Mouse (Mus musculus) bone marrow, adult 2 months (tissue): ENCODE results near the gene Med17.

Experiments
- CTCF ChIP-seq: fragments of 200-500 bp; IDR thresholded peaks from 2 replicates; pipeline ENCODE4 v1.5.1; 2011; ENCODE audit warnings: low read length, control low read depth; ENCODE audit not compliant: control insufficient read depth, insufficient read depth
- POLR2A ChIP-seq: fragments of 200-500 bp; IDR thresholded peaks from 2 replicates; pipeline ENCODE4 v1.6.1; 2011; ENCODE audit warnings: low read depth, mild to moderate bottlenecking, control low read depth, low read length, borderline replicate concordance; ENCODE audit not compliant: control insufficient read depth

DNA sequence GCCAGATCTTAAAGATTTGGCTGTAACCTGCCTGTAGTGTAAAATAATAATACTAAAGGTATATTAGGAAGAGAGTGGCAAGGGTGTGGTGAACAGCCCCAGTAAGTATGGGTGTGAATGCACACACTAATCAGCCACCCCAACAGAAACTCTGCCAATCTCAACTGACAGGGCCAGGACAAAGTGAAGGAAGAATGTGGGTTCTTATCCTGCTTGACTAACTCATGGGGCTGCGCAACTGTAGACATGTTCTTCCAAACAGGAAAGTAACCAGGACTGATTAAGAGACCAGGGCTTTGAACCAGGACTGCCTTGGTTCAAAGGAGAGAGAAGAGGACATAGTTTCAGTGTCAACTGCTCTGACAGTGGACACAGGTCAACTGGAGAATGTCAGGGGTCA lies 37.6 kb downstream of the Med17 start:
- TF ChIP-seq CTCF (no peak), POLR2A (no peak)
